Mouse (Mus musculus) limb, embryonic 15.5 days (tissue): Measurements from ENCODE around the gene Krt71. TPM values are rescaled to one million over a fixed set of nuclear protein-coding genes. Genes with fewer than 3 reads are reported as not detected.

Experiments
- microRNA-seq: library from miRNA; unstranded; fragments of <30 nt; microRNA quantifications from one replicate; pipeline ENCODE4, GENCODE M21; 2016
- polyA plus RNA-seq: library from polyadenylated mRNA; unstranded; fragments of >200 nt; fragmentation: Nextera tagmentation; extraction: Ambion mirVana; gene quantifications from 2 replicates; pipeline ENCODE4 v1.2.1, GENCODE M21; 2015

Krt71 gene
- polyA plus RNA-seq, 1 experiment from 2014 or later = not detected

Small RNA genes lying within 50 kb of the gene (microRNA-seq; reads per million reads assigned to microRNA genes)
- gene Gm44323 (not detected), gene Gm44342 (not detected)

Other genes with a start within 250 kb of the Krt71 start
- 4.4 and 6.7 TPM in 2 replicates for gene Gm49425, start 225.8 kb downstream of the Krt71 start, polyA plus RNA-seq
- 54.7 and 75.1 TPM in 2 replicates for gene Krt84, start 210.3 kb downstream of the Krt71 start, polyA plus RNA-seq
- gene Krt82, start 192.4 kb downstream of the Krt71 start, polyA plus RNA-seq = not detected in 2 replicates
- gene Krt90, start 180.2 kb downstream of the Krt71 start, polyA plus RNA-seq = 1.2 TPM in 2 replicates
- gene Krt75, start 169.2 kb downstream of the Krt71 start, polyA plus RNA-seq = 2.0 and 2.8 TPM in 2 replicates
- gene Gm5414, start 114.9 kb downstream of the Krt71 start, polyA plus RNA-seq = not detected in 2 replicates
- gene Gm5478, start 95.7 kb downstream of the Krt71 start, polyA plus RNA-seq = not detected in 2 replicates
- gene Krt6b, start 62.8 kb downstream of the Krt71 start, polyA plus RNA-seq = 5.0 and 8.8 TPM in 2 replicates
- 290 and 312 TPM in 2 replicates for gene Krt6a, start 48.8 kb downstream of the Krt71 start, polyA plus RNA-seq
- 841 and 914 TPM in 2 replicates for gene Krt5, start 30.2 kb downstream of the Krt71 start, polyA plus RNA-seq
- gene Krt72, start 43.4 kb upstream of the Krt71 start, polyA plus RNA-seq = 0.27 and 0.63 TPM in 2 replicates
- gene Krt73, start 59.2 kb upstream of the Krt71 start, polyA plus RNA-seq = 0.09 TPM in 1 of 2 replicates, not detected in the other
- 0.87 and 1.2 TPM in 2 replicates for gene Krt2, start 75.1 kb upstream of the Krt71 start, polyA plus RNA-seq
- 1,050 and 1,170 TPM in 2 replicates for gene Krt1, start 107.7 kb upstream of the Krt71 start, polyA plus RNA-seq
- gene Krt77, start 126.6 kb upstream of the Krt71 start, polyA plus RNA-seq = 151 and 157 TPM in 2 replicates
- 0.14 TPM in 1 of 2 replicates, not detected in the other for gene Krt76, start 149.8 kb upstream of the Krt71 start, polyA plus RNA-seq
- gene Krt4, start 181.6 kb upstream of the Krt71 start, polyA plus RNA-seq = 557 and 616 TPM in 2 replicates
- gene Krt79, start 197.2 kb upstream of the Krt71 start, polyA plus RNA-seq = 1.2 and 1.3 TPM in 2 replicates
- 13.3 and 15.6 TPM in 2 replicates for gene Krt78, start 211.2 kb upstream of the Krt71 start, polyA plus RNA-seq